In the genomic region with DNA sequence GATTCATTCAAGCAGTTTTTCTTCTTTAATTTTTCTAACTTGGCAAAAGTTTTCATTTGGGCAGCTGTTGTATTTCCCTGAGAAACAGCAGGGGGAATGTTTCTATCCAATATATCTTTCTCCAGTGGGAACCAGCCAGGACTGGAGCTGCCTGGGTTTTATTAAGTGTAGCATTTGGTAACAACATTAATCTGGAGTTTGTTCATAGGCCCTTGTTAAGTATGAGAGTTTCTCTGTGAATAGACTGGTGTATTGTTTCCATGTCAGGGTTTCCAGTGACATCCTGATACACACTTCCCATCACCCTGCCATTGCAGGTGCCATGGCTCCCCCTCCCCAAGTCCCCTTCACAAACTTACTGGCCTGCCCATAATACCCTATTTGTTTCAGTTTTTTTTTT, we compare ENCODE assay signal across 8 mouse cellular contexts.
DNase-seq lines count a peak whose midpoint lies in the region; ATAC-seq and TF ChIP-seq lines count a peak whose summit lies in the region.

No protein-coding gene starts in this region.

- intact Hi-C loops in heart, postnatal 25 days (cut with DNase I) = no loop called here
- intact Hi-C loops in left cerebral cortex, postnatal 25 days (cut with DNase I) = no loop called here

- peak overlapping the region in 1 of 2 experiments; percentile 70; a peak in 2 of 4 replicates for H3K27ac ChIP-seq in heart, embryonic 14.5 days (replicated peaks in 1 of 2; ENCODE audit: control insufficient read depth in 1 of 2, insufficient read depth in 1 of 2, low read depth in 2 of 2, low read length in 2 of 2)
- peak overlapping the region; percentile 84 for H3K27ac ChIP-seq in forebrain, embryonic 13.5 days
- H3K27ac ChIP-seq in kidney, embryonic 14.5 days (ENCODE audit: low read depth, low read length) = peak overlapping the region; percentile 77
- H3K27ac ChIP-seq in midbrain, postnatal 0 days (ENCODE audit: low read depth, low read length) = peak overlapping the region; percentile 76; the same call in 1 of the 2 replicates

- H3K9ac ChIP-seq in heart, embryonic 14.5 days (ENCODE audit: low read length) = peak overlapping the region; percentile 64
- H3K9ac ChIP-seq in forebrain, embryonic 13.5 days = peak overlapping the region; percentile 39; the same call in 1 of the 2 replicates
- H3K9ac ChIP-seq in kidney, embryonic 14.5 days (ENCODE audit: low read depth, low read length) = no peak overlapping the region
- no peak overlapping the region for H3K9ac ChIP-seq in midbrain, postnatal 0 days (replicated peaks; ENCODE audit: low read length, poor library complexity, severe bottlenecking)

- peak overlapping the region; percentile 35 for H3K4me2 ChIP-seq in heart, embryonic 14.5 days (ENCODE audit: low read length)
- peak overlapping the region; percentile 27 for H3K4me2 ChIP-seq in forebrain, embryonic 13.5 days
- no peak overlapping the region; the same call in 1 of the 2 replicates for H3K4me2 ChIP-seq in kidney, embryonic 14.5 days (replicated peaks; ENCODE audit: low read depth, low read length)
- H3K4me2 ChIP-seq in midbrain, postnatal 0 days (ENCODE audit: low read depth, low read length, poor library complexity, severe bottlenecking) = no peak overlapping the region

- DNase-seq in heart, postnatal 25 days (ENCODE audit: low spot score) = no peak
- no peak for DNase-seq in midbrain, postnatal 0 days (ENCODE audit: low spot score)
- DNase-seq in thymus, postnatal 4 days = no peak
- DNase-seq in left cerebral cortex, postnatal 25 days (ENCODE audit: low spot score in 2 of 2) = no peak
- DNase-seq in spleen, postnatal 4 days (ENCODE audit: low spot score in 2 of 2) = no peak

- no peak overlapping the region for H3K4me3 ChIP-seq in heart, embryonic 14.5 days (ENCODE audit: control insufficient read depth in 1 of 2, insufficient read depth in 1 of 2, low read depth in 1 of 2, low read length in 2 of 2)
- no peak overlapping the region for H3K4me3 ChIP-seq in forebrain, embryonic 13.5 days
- H3K4me3 ChIP-seq in kidney, embryonic 14.5 days (ENCODE audit: low read length) = no peak overlapping the region
- H3K4me3 ChIP-seq in midbrain, postnatal 0 days (ENCODE audit: low read depth, low read length) = no peak overlapping the region

- TF ChIP-seq CTCF in midbrain, postnatal 0 days (IDR thresholded peaks at IDR 0.05) = no peak

- no peaks in the 10 kb centered on the region for H3K36me3 ChIP-seq in heart, embryonic 14.5 days (ENCODE audit: control insufficient read depth, insufficient read depth, low read length)
- H3K36me3 ChIP-seq in forebrain, embryonic 13.5 days (ENCODE audit: poor library complexity, severe bottlenecking) = no peaks in the 10 kb centered on the region
- H3K36me3 ChIP-seq in kidney, embryonic 14.5 days (ENCODE audit: control insufficient read depth, insufficient read depth, low read length) = no peaks in the 10 kb centered on the region
- no peaks in the 10 kb centered on the region for H3K36me3 ChIP-seq in midbrain, postnatal 0 days (ENCODE audit: insufficient read depth, low read length)

- ATAC-seq in heart, embryonic 14.5 days (ENCODE audit: insufficient number of reproducible peaks, insufficient read depth, low FRiP score, low read depth) = no peak
- no peak for ATAC-seq in forebrain, embryonic 13.5 days
- no peak; the same call in 1 of the 2 replicates for ATAC-seq in kidney, embryonic 14.5 days (ENCODE audit: low FRiP score, low TSS enrichment)
- ATAC-seq in midbrain, postnatal 0 days (ENCODE audit: low FRiP score) = no peak

- H3K9me3 ChIP-seq in heart, embryonic 14.5 days (ENCODE audit: control insufficient read depth, low read length) = no peaks in the 10 kb centered on the region
- no peaks in the 10 kb centered on the region for H3K9me3 ChIP-seq in forebrain, embryonic 13.5 days (replicated peaks)
- no peaks in the 10 kb centered on the region for H3K9me3 ChIP-seq in kidney, embryonic 14.5 days (ENCODE audit: control insufficient read depth, low read length)
- no peaks in the 10 kb centered on the region for H3K9me3 ChIP-seq in midbrain, postnatal 0 days (ENCODE audit: low read length)

- no peaks in the 10 kb centered on the region for H3K27me3 ChIP-seq in heart, embryonic 14.5 days (ENCODE audit: control insufficient read depth, insufficient read depth, low read length)
- no peaks in the 10 kb centered on the region for H3K27me3 ChIP-seq in forebrain, embryonic 13.5 days
- H3K27me3 ChIP-seq in kidney, embryonic 14.5 days (ENCODE audit: control insufficient read depth, insufficient read depth, low read length) = no peaks in the 10 kb centered on the region
- H3K27me3 ChIP-seq in midbrain, postnatal 0 days (ENCODE audit: insufficient read depth, low read length) = no peaks in the 10 kb centered on the region

- peaks cover 22 to 69% of the 10 kb centered on the region in 2 experiments for H3K4me1 ChIP-seq in heart, embryonic 14.5 days (ENCODE audit: control insufficient read depth in 2 of 2, insufficient read depth in 2 of 2, low read length in 2 of 2)
- H3K4me1 ChIP-seq in forebrain, embryonic 13.5 days = peaks cover 67% of the 10 kb centered on the region
- H3K4me1 ChIP-seq in kidney, embryonic 14.5 days (ENCODE audit: control insufficient read depth, insufficient read depth, low read length) = peaks cover 58% of the 10 kb centered on the region
- H3K4me1 ChIP-seq in midbrain, postnatal 0 days (ENCODE audit: insufficient read depth, low read length) = peaks cover 19% of the 10 kb centered on the region; the same call in 1 of the 2 replicates

Comparison
In these comparisons a context has a peak if more than half of its experiments do, and no peak if none do; other contexts are left out.
1. H3K4me2 ChIP-seq: peak in heart, embryonic 14.5 days (single experiment) and forebrain, embryonic 13.5 days (single experiment); none in kidney, embryonic 14.5 days (single experiment) and midbrain, postnatal 0 days (single experiment).
2. H3K9ac ChIP-seq: peak in heart, embryonic 14.5 days (single experiment) and forebrain, embryonic 13.5 days (single experiment); none in kidney, embryonic 14.5 days (single experiment) and midbrain, postnatal 0 days (single experiment).